Mouse (Mus musculus): ENCODE data around the gene Clpsl2.

Gene Clpsl2

GRCm38 (mm10) chr17:28560598-28560997, 11.4 kb downstream of the Clpsl2 start, which contains the start of gene Clps:
Gene Clps (minus strand): TSS chr17:28560766.
- DNase-seq, result no peak

DNA sequence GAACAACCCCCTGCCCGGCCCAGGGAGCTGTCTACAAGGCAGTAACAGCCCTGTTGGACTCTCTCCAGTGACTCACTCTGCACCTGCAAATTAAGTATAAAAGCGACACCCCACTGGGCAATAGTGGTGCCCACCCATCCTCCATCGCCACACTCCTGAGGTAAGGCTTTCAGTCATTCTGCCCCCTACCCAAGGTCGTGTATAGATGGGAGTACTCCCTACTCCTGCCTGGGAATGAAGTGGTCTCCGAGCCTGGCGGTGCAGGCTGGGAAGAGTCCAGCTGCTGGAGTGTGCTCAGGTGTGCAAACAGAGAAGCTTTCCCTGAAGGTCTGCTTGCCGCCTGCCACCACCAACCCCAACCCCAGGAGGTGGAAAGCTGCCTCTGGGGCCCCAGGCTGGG, 12.4 kb downstream of the Clpsl2 start:
- DNase-seq, result no peak

GRCm38 (mm10) chr17:28565181-28565580, 16.0 kb downstream of the Clpsl2 start:
- DNase-seq, result no peak

- no peak for DNase-seq
These were observed 18.3 kb downstream of the Clpsl2 start for GRCm38 (mm10) chr17:28567541-28567940.

- no peak for DNase-seq
These were observed 22.7 kb downstream of the Clpsl2 start for GRCm38 (mm10) chr17:28571868-28572267.

DNA sequence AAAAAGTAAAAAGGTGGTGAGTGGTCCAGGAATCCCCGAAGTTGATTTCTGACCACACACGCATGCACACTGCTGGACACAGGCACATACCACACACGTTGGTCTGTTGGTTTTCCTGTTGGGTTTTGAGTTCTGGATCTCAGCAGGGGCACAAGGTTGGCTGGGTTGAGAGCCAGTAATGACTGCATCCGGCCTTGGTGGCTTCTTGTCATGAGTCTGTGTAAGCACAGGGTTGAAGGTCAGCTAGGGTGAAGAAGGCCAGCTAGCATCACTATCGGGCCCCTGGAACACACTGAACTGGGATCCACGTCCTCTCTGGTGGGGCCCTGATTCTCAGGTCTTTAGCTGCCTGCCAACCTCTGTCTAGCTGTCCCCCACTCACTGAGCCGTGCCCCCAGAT, 23.3 kb downstream of the Clpsl2 start:
- DNase-seq, result no peak

DNA sequence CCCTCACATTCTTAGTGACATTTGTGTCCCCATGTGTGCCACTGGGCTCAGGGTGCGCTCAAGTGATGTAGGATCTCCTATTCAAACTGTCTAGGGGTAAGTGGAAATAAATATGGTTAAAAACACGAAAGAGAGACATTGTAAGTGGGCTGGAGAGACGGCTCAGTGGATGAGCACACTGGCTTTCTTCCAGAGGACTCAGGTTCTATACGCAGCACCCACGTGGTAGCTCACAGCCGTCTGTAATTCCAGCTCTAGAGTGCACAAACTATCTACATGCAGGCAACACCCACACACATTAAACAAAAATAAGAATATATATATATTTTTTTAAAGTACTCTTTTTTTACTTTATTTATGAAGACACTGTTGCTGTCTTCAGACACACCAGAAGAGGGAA, 23.7 kb downstream of the Clpsl2 start:
- no peak for DNase-seq

DNA sequence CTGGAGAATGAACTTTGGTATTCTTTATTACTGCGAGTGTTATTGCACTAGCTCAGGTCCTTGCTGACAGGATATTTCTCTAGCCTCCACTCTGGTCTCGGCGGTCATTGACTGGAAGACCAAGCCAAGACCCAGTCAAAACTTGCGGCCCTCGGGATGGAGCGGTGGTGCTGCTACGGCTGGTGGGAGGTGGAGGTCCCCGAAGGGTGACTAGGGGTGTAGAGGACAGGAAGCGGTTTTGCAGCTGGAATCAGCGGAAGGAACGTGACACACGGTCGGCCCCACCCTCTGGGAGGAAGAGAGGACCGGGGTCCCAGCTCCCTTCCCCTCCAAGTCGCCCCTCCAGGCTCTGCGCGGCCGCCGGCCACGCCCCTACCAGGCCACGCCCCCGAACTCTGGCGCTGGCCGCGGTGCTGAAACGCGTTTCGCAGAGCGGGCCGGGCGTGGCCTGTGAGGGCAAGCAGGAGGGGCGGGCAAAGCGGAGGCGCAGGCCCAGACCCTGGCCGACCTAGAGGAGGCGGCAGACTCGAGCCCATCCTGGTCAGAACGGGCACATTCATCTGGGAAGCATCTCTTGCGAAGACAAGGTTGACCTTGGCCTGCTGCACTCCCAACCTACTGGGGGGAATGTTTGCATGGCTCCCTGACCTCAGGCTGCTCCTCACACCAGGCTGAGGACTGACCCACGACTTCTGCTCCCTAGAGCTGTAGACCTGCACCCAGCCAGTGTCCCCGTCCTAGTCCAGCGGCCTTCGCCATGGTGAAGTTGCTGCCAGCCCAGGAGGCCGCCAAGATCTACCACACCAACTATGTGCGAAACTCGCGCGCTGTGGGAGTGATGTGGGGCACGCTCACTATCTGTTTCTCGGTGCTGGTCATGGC, 26.3 kb downstream of the Clpsl2 start, which contains the start of gene Lhfpl5:
TSS of gene Lhfpl5 (plus strand) at position 398 of the 882 bp plus-strand sequence.
- DNase-seq, result peak; percentile 7

- DNase-seq, result no peak
These were observed 31.2 kb downstream of the Clpsl2 start for GRCm38 (mm10) chr17:28580396-28580795.

GRCm38 (mm10) chr17:28581056-28581455, 31.8 kb downstream of the Clpsl2 start:
- DNase-seq, result no peak

- DNase-seq, result no peak
These were observed 37.3 kb downstream of the Clpsl2 start for GRCm38 (mm10) chr17:28586509-28586908.

DNA sequence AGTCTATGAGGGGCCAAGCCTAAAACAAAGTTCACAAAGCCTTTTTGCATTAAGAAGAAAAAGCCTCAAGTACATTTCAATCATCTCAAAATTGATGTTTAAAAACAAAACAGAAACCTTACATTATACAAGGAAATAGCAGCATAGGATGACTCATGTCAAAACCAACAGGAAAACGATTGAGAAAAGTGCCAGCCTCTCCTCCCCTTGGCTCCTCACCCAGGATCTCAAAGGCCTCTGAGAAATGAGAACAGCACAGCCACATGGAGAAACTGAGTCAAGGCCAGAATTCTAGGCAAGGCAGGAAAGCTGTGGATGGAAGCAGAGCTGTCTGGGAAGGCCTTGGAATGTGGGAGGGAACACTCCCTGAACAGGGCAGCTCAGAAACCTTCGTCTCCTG, 39.4 kb downstream of the Clpsl2 start:
- no peak for DNase-seq

DNA sequence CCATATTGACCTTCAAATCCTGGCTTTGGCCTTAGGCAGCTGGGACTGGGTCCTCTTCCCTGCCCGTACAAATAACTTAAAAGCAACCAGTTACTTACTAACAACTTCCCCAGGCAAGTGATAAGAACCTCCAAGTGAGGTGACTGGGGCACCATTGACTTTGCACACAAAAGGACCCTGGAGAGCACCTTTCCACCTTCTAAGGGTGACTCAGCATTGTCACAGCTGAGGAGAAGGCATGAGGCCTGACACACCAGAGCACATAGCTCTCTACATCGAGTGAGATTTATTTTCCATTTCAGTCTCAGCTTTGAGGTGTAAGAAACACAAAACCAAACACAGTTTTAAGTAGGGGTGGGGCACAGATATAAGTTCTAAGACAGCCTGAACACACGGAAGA, 41.4 kb downstream of the Clpsl2 start:
- DNase-seq, result no peak

GRCm38 (mm10) chr17:28591476-28591875, 42.3 kb downstream of the Clpsl2 start:
- DNase-seq, result no peak

GRCm38 (mm10) chr17:28592998-28593397, 43.8 kb downstream of the Clpsl2 start:
- peak; percentile 64 for DNase-seq

DNA sequence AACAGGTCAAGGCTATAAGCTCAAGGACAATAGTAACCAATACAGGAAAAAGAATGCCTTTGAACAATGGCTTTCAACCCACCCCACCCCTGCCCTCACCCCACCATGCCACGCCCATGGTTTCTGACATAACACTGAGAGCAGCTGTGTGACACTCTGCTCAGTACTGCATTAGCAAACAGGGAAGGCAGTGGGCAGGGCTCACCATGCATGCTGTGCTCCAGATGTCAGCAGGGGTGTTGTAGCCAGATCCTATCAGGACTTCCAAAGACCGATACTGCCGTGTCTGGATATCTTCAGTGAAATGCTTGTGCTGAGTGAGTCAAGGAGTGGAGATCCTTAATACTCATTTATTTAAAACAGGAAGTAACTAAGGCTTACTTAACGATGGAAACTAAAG, 44.8 kb downstream of the Clpsl2 start:
- no peak for DNase-seq

GRCm38 (mm10) chr17:28600780-28601179, 51.6 kb downstream of the Clpsl2 start:
- DNase-seq, result no peak

GRCm38 (mm10) chr17:28601557-28602250, 52.5 kb downstream of the Clpsl2 start:
- DNase-seq, result no peak

All from cerebellum, adult 8-10 months (tissue).